Mouse (Mus musculus): ENCODE measurements around the gene Dmrt1. TPM values are rescaled to one million over a fixed set of nuclear protein-coding genes. Genes with fewer than 3 reads are reported as not detected.

Gene Dmrt1
- polyA plus RNA-seq, 1 experiment from 2014 or later = 0.06 TPM

- H3K4me2 ChIP-seq = no peak overlapping the region
- H3K9me3 ChIP-seq (replicated peaks) = no peaks in the 10 kb centered on the region
- 3% methylated on average over 23 of the region's 23 CpGs for WGBS (ENCODE audit: insufficient replicate concordance)
- H3K4me3 ChIP-seq = 0 out of 2 replicates have a peak overlapping the region, but pooled peaks have one; percentile 27
- ATAC-seq = no peak
- peaks cover 6% of the 10 kb centered on the region; the same call in 1 of the 2 replicates for H3K4me1 ChIP-seq
- H3K27me3 ChIP-seq (replicated peaks) = peaks cover 74% of the 10 kb centered on the region
- no peak overlapping the region for H3K27ac ChIP-seq
- no peak overlapping the region for H3K9ac ChIP-seq
- H3K36me3 ChIP-seq = no peaks in the 10 kb centered on the region
Observed at GRCm38 (mm10) chr19:25506616-25507015, 1.2 kb downstream of the Dmrt1 start.

- no peak overlapping the region for H3K4me2 ChIP-seq
- no peak overlapping the region for H3K4me3 ChIP-seq
- ATAC-seq = no peak
- H3K4me1 ChIP-seq = no peaks in the 10 kb centered on the region
- WGBS (ENCODE audit: insufficient replicate concordance) = 37% methylated on average over 10 of the region's 12 CpGs
- H3K27me3 ChIP-seq (replicated peaks) = peaks cover 7% of the 10 kb centered on the region
- H3K9ac ChIP-seq = no peak overlapping the region
- H3K27ac ChIP-seq = no peak overlapping the region
- no peaks in the 10 kb centered on the region for H3K36me3 ChIP-seq
- H3K9me3 ChIP-seq (replicated peaks) = no peaks in the 10 kb centered on the region
Observed at GRCm38 (mm10) chr19:25514986-25515530, 9.6 kb downstream of the Dmrt1 start.

DNA sequence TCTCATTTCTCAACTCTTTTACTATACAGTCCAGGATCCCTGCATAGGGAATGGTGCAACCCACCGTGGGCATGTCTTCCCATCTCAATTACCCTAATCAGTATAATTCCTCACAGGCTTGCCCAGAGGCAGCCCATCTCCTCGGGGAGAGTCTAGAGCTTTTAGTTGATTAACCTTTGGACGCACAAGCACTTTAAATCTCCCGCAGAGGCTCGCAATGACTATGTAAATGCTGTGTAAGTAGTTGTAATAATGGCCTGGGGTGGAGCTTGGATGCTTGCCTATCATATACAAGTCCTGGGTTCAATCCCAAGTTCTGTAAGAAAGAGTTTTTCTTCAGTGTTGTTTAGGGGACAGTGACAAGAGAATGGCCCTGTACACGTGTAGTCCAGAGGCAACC, 18.7 kb downstream of the Dmrt1 start:
- no peaks in the 10 kb centered on the region for H3K36me3 ChIP-seq
- H3K4me3 ChIP-seq = no peak overlapping the region
- WGBS (ENCODE audit: insufficient replicate concordance) = 60% methylated on average over 6 of the region's 6 CpGs
- no peaks in the 10 kb centered on the region for H3K9me3 ChIP-seq (replicated peaks)
- no peak overlapping the region for H3K4me2 ChIP-seq
- H3K27ac ChIP-seq = no peak overlapping the region
- H3K4me1 ChIP-seq = no peaks in the 10 kb centered on the region
- ATAC-seq = no peak
- no peaks in the 10 kb centered on the region for H3K27me3 ChIP-seq (replicated peaks)
- H3K9ac ChIP-seq = no peak overlapping the region

- Histone ChIP-seq H3K9ac (no peak overlapping the region), H3K36me3 (no peaks in the 10 kb centered on the region), H3K27me3 (replicated peaks) (no peaks in the 10 kb centered on the region), H3K4me2 (no peak overlapping the region), H3K9me3 (replicated peaks) (no peaks in the 10 kb centered on the region), H3K27ac (no peak overlapping the region), H3K4me3 (no peak overlapping the region), H3K4me1 (no peaks in the 10 kb centered on the region)
- 91% methylated on average over 20 of the region's 20 CpGs for WGBS (ENCODE audit: insufficient replicate concordance)
- ATAC-seq = no peak
Observed at GRCm38 (mm10) chr19:25525726-25526125, 20.3 kb downstream of the Dmrt1 start.

GRCm38 (mm10) chr19:25529673-25530072, 24.3 kb downstream of the Dmrt1 start:
- ATAC-seq = no peak
- WGBS (ENCODE audit: insufficient replicate concordance) = 69% methylated on average over 12 of the region's 12 CpGs
- Histone ChIP-seq H3K4me1 (no peaks in the 10 kb centered on the region), H3K27me3 (replicated peaks) (no peaks in the 10 kb centered on the region), H3K27ac (no peak overlapping the region), H3K4me3 (no peak overlapping the region), H3K9me3 (replicated peaks) (no peaks in the 10 kb centered on the region), H3K9ac (no peak overlapping the region), H3K4me2 (no peak overlapping the region), H3K36me3 (no peaks in the 10 kb centered on the region)

DNA sequence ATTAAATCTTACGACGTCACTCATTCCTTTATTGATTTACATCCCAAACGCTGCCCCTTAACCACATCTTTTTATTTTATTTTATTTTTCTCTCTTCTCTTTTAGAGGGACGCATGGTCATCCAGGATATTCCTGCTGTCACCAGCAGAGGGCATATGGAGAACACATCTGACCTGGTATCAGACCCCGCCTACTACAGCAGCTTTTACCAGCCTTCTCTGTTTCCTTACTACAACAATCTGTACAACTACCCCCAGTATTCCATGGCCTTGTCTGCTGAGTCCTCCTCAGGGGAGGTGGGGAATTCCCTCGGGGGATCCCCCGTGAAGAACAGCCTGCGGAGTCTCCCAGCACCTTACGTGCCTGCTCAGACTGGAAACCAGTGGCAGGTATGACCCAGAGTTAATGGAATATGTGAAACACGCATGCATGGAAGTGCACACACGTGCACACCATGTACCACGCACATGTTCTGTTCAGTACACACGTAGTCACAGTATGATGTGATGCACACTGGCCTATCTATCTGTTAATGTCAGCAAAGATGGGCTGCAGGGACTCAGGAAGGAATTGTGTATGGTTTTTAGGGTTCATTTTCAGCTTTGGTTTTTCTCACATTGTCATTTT, 40.4 kb downstream of the Dmrt1 start:
- no peaks in the 10 kb centered on the region for H3K36me3 ChIP-seq
- H3K9me3 ChIP-seq (replicated peaks) = no peaks in the 10 kb centered on the region
- no peaks in the 10 kb centered on the region for H3K27me3 ChIP-seq (replicated peaks)
- no peak for ATAC-seq
- no peak overlapping the region for H3K9ac ChIP-seq
- no peak overlapping the region for H3K4me3 ChIP-seq
- no peak overlapping the region for H3K27ac ChIP-seq
- WGBS (ENCODE audit: insufficient replicate concordance) = 28% methylated on average over 13 of the region's 13 CpGs
- no peak overlapping the region for H3K4me2 ChIP-seq
- H3K4me1 ChIP-seq = no peaks in the 10 kb centered on the region

DNA sequence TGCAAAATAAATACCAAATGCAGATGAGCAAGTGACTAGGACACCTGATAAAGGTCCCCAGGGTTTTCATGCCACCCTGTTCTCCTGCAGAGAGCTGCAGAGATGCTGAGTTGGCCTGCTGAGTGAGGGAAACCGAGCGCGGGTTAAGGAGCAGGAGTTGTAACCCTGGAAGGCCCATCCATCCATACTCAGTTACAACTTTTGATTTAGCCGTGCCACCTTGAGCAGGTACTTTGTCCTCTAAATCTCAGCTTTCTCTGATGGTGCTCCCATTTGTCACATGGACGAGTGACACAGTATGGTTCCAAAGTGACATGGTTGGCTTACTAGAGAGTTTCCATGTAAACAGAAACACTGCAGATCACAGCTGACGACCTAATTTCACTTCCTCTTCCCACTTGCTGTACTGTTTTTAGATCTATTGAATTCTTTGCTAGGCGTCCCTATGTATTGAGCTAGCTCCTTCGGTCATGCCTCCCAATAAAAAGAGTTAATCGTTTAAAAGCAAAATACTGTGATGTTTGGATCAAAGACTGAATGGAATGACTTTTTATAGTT, 41.7 kb downstream of the Dmrt1 start:
- H3K9ac ChIP-seq = no peak overlapping the region
- no peak overlapping the region for H3K27ac ChIP-seq
- no peaks in the 10 kb centered on the region for H3K36me3 ChIP-seq
- 58% methylated on average over 9 of the region's 9 CpGs for WGBS (ENCODE audit: insufficient replicate concordance)
- no peaks in the 10 kb centered on the region for H3K4me1 ChIP-seq
- H3K9me3 ChIP-seq (replicated peaks) = no peaks in the 10 kb centered on the region
- no peaks in the 10 kb centered on the region for H3K27me3 ChIP-seq (replicated peaks)
- ATAC-seq = no peak
- no peak overlapping the region for H3K4me2 ChIP-seq
- H3K4me3 ChIP-seq = no peak overlapping the region

DNA sequence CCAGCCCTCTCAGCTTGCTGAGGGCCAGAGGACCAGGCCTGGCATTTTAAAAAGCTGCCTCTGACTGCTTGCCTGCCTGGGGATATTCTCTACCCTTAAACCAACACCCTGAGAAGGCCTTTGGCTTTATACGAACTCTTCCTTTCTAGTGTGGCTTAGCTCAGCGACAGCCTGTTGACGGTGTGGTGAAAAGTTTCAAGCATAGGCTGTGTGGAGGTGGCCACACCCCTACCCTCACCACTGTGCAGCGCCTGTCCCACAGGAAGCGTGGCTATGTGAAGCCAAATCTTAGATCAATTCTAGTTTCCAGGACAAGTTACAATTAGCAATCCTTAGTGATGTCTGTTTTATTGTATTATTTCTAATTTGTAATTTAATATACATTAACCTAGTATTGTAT, 44.9 kb downstream of the Dmrt1 start:
- Histone ChIP-seq H3K27ac (no peak overlapping the region), H3K9me3 (replicated peaks) (no peaks in the 10 kb centered on the region), H3K4me2 (no peak overlapping the region), H3K4me3 (no peak overlapping the region), H3K27me3 (replicated peaks) (no peaks in the 10 kb centered on the region), H3K36me3 (no peaks in the 10 kb centered on the region), H3K9ac (no peak overlapping the region), H3K4me1 (no peaks in the 10 kb centered on the region)
- ATAC-seq = no peak
- 39% methylated on average over 5 of the region's 5 CpGs for WGBS (ENCODE audit: insufficient replicate concordance)

- 16% methylated on average over 5 of the region's 5 CpGs for WGBS (ENCODE audit: insufficient replicate concordance)
- Histone ChIP-seq H3K36me3 (no peaks in the 10 kb centered on the region), H3K4me2 (no peak overlapping the region), H3K4me1 (no peaks in the 10 kb centered on the region), H3K9me3 (replicated peaks) (no peaks in the 10 kb centered on the region), H3K9ac (no peak overlapping the region), H3K27me3 (replicated peaks) (no peaks in the 10 kb centered on the region), H3K4me3 (no peak overlapping the region), H3K27ac (no peak overlapping the region)
- ATAC-seq = no peak
Observed at GRCm38 (mm10) chr19:25551053-25551452, 45.6 kb downstream of the Dmrt1 start.

DNA sequence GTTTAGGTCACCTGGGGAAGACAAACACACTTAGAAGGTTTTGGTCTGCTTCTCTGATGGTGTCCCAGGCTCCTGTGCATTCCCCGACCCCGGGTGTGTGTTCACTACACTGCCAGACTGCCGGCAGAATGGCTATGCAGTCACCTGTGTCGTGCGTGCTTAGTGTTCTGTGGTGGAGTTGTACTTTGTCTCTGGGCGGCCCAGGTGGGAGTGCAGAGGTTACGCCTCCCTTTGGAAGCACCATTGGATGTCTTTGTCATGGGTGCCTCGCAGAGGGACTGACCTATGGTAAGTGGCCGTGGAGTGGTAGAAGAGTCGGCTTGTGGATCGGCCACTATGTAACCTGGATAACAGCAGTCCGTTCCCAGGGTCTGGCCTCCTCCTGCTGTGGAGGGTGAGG, 59.0 kb downstream of the Dmrt1 start:
- Histone ChIP-seq H3K9me3 (replicated peaks) (no peaks in the 10 kb centered on the region), H3K9ac (no peak overlapping the region), H3K27ac (no peak overlapping the region), H3K27me3 (replicated peaks) (peaks cover 24% of the 10 kb centered on the region), H3K4me3 (no peak overlapping the region), H3K4me1 (no peaks in the 10 kb centered on the region), H3K36me3 (no peaks in the 10 kb centered on the region), H3K4me2 (no peak overlapping the region)
- ATAC-seq = no peak
- WGBS (ENCODE audit: insufficient replicate concordance) = 65% methylated on average over 12 of the region's 12 CpGs

- no peak for ATAC-seq
- 52% methylated on average over 7 of the region's 7 CpGs for WGBS (ENCODE audit: insufficient replicate concordance)
Observed at GRCm38 (mm10) chr19:25569778-25570177, 64.4 kb downstream of the Dmrt1 start.

DNA sequence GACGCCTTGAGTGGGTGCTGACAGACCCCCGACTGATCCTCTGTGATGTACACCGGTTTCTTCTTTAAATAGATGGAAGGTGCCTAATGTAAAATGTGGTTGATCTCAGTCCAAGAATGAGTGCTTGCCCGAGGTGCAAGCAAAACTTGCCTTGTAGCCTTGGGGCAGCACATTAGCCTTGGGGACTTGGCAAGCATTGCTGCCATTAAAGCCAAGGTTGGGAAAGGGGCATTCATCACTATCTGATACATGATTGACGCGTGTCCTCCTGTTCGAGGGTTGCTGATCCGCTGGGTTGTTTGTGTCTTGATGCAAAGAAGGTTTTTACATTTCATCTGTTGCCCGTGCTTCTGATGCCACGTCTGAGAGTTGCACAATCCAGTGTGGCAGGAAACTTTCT, 69.0 kb downstream of the Dmrt1 start:
- Histone ChIP-seq H3K4me3 (no peak overlapping the region), H3K9ac (no peak overlapping the region), H3K9me3 (replicated peaks) (no peaks in the 10 kb centered on the region), H3K27ac (no peak overlapping the region), H3K4me2 (no peak overlapping the region), H3K4me1 (no peaks in the 10 kb centered on the region), H3K27me3 (replicated peaks) (peaks cover 68% of the 10 kb centered on the region), H3K36me3 (no peaks in the 10 kb centered on the region)
- WGBS (ENCODE audit: insufficient replicate concordance) = 32% methylated on average over 10 of the region's 10 CpGs
- ATAC-seq = no peak

More at GRCm38 (mm10) chr19:25569778-25570177, 64.4 kb downstream of the Dmrt1 start:
- Histone ChIP-seq H3K27me3 (replicated peaks) (peaks cover 53% of the 10 kb centered on the region), H3K36me3 (no peaks in the 10 kb centered on the region), H3K9ac (no peak overlapping the region), H3K9me3 (replicated peaks) (no peaks in the 10 kb centered on the region), H3K4me1 (no peaks in the 10 kb centered on the region), H3K27ac (no peak overlapping the region), H3K4me2 (no peak overlapping the region), H3K4me3 (no peak overlapping the region)

Measured in liver, embryonic 12.5 days (tissue).